Mouse (Mus musculus) megakaryocyte, embryonic 14.5 days (primary cell): ENCODE results near the gene N4bp2l2. TPM values are rescaled to one million over a fixed set of nuclear protein-coding genes. Genes with fewer than 3 reads are reported as not detected.
"Not testable (repeated sequence)": the region's sequence is repeated elsewhere in the genome, so short reads cannot be mapped to it uniquely, and the experiment has no call there.

Experiments
- H3K27me3 ChIP-seq: replicated peaks from 2 replicates; pipeline ENCODE3; 2012; ENCODE audit warnings: inconsistent platforms
- H3K36me3 ChIP-seq: replicated peaks from 2 replicates; pipeline ENCODE3; 2012; ENCODE audit warnings: low read length, inconsistent platforms, mixed read lengths
- H3K4me1 ChIP-seq: 2 replicates; pipeline ENCODE4 v1.6.1; 2012; ENCODE audit warnings: inconsistent platforms
- H3K4me3 ChIP-seq: replicated peaks from 2 replicates; pipeline ENCODE3; 2012; ENCODE audit warnings: moderate library complexity, mild to moderate bottlenecking, inconsistent platforms
- H3K9me3 ChIP-seq: 2 replicates; pipeline ENCODE4 v1.6.1; 2012; ENCODE audit warnings: inconsistent platforms
- FLI1 ChIP-seq: IDR thresholded peaks from 2 replicates; pipeline ENCODE4 v1.6.1; 2012; ENCODE audit warnings: low read length, inconsistent platforms, mixed read lengths
- GATA1 ChIP-seq: IDR thresholded peaks from 3 replicates; pipeline ENCODE4 v1.6.1; 2012; ENCODE audit warnings: mixed read lengths, low read length, inconsistent platforms, borderline replicate concordance
- polyA plus RNA-seq: library from polyadenylated mRNA; stranded (reverse); fragments of >175 nt; gene quantifications from 2 replicates; pipeline ENCODE4 v1.2.3, GENCODE M21; 2012; ENCODE audit warnings: low replicate concordance; ENCODE audit not compliant: insufficient read depth

Gene N4bp2l2
- polyA plus RNA-seq, 1 experiment, result 21.8 TPM

DNA sequence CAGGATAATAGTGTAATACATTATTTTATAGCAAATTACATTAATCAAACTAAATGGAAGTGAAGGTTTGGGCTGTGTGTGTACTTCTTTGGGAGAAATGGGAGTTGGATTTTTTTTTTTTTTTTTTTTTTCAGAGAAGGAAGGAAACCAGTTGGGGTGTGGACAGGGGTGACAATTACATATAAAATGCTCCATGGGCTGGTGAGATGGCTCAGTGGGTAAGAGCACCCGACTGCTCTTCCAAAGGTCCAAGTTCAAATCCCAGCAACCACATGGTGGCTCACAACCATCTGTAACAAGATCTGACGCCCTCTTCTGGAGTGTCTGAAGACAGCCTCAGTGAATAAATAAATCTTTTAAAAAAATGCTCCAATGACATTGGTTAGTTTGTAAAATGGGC is 13.4 kb downstream of the N4bp2l2 start:
- H3K36me3 ChIP-seq, result peaks cover 62% of the 10 kb centered on the region
- H3K9me3 ChIP-seq, result no peaks in the 10 kb centered on the region
- TF ChIP-seq GATA1 (no peak), FLI1 (no peak)
- no peaks in the 10 kb centered on the region for H3K27me3 ChIP-seq
- H3K4me1 ChIP-seq, result peaks cover 19% of the 10 kb centered on the region
- H3K4me3 ChIP-seq, result no peak overlapping the region

DNA sequence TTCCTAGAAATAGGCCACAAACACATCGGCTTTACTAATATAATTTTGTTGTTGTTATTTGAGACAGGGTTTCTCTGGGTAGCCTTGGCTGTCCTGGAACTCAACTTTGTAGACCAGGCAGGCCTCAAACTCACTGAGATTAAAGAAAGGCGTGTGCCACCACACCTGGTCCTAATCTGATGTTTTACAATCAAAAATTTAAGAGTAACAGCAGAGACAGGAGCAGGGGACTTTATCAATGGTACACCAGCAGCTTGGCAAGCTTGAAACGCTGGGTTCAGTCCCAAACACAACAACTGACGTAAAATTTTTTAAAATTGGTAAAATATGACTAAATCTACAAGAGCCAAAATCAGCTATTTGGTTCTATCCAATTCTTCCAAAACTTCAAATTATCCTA is 21.1 kb downstream of the N4bp2l2 start:
- Histone ChIP-seq H3K36me3 (peaks cover 85% of the 10 kb centered on the region), H3K4me3 (no peak overlapping the region)

DNA sequence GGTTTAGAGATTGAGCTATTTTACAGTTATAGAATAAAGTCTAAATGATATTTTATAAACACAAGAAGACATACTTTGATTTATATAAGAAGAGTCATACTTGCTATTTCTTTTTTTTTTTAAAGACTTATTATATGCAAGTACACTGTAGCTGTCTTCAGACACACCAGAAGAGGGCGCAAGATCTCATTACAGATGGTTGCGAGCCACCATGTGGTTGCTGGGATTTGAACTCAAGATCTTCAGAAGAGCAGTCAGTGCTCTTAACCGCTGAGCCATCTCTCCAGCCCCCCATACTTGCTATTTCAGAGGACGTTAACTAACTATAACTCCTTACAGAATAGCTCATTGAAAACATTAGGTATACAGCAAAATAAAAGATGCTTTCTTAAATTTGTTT is 22.6 kb downstream of the N4bp2l2 start:
- H3K4me1 ChIP-seq, result not testable (repeated sequence)
- peaks cover 85% of the 10 kb centered on the region for H3K36me3 ChIP-seq

More for the DNA sequence above, 21.1 kb downstream of the N4bp2l2 start:
- no peaks in the 10 kb centered on the region for H3K27me3 ChIP-seq
- TF ChIP-seq GATA1, result no peak
- TF ChIP-seq FLI1, result no peak
- no peaks in the 10 kb centered on the region for H3K9me3 ChIP-seq
- no peaks in the 10 kb centered on the region for H3K4me1 ChIP-seq

DNA sequence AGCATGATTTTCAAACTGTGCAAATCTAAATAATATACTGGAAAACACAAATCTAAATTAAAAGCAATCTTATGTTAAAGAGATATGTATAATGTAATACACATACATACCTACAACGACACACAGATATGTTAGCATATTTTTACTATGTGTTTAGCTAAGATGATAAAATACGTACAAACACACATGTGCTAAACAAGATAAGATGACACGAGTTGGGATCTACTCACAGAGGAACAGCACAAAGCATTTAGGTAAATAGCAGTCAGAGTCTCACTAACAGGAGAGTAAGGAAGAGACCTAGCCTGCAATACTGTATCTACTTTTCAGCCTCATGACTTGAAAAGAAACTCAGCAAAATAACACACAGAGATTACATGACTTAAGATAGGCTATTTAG is 24.5 kb downstream of the N4bp2l2 start:
- Histone ChIP-seq H3K4me3 (no peak overlapping the region), H3K9me3 (no peaks in the 10 kb centered on the region), H3K27me3 (no peaks in the 10 kb centered on the region), H3K4me1 (no peaks in the 10 kb centered on the region), H3K36me3 (peaks cover 85% of the 10 kb centered on the region)
- no peak for TF ChIP-seq GATA1
- no peak for TF ChIP-seq FLI1

More for the DNA sequence above, 22.6 kb downstream of the N4bp2l2 start:
- not testable (repeated sequence) for H3K9me3 ChIP-seq, H3K4me3 ChIP-seq, H3K27me3 ChIP-seq

DNA sequence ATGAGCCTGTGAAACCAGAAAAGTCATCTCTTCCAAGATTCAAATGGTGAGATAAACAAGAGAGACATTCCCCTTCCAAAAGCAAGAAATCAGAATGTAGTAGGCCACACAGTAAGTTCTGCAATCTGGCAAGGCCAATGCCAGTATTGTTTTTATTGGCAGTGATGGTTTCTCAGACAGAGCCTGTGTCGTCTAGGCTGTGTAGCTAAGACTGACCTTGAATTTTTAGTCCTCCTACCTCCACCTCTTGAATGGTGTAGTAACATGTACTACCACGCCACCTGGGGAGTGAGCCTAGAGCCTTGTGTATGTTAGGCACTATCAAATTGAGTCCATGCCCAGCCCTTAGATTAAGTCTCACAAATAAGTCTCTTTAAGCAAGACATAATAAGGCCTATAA is 36.3 kb downstream of the N4bp2l2 start:
- H3K36me3 ChIP-seq, result peaks cover 72% of the 10 kb centered on the region
- no peaks in the 10 kb centered on the region; the same call in 1 of the 2 replicates for H3K4me1 ChIP-seq
- no peaks in the 10 kb centered on the region for H3K27me3 ChIP-seq
- H3K4me3 ChIP-seq, result no peak overlapping the region
- H3K9me3 ChIP-seq, result no peaks in the 10 kb centered on the region
- TF ChIP-seq GATA1, result no peak
- TF ChIP-seq FLI1, result no peak

DNA sequence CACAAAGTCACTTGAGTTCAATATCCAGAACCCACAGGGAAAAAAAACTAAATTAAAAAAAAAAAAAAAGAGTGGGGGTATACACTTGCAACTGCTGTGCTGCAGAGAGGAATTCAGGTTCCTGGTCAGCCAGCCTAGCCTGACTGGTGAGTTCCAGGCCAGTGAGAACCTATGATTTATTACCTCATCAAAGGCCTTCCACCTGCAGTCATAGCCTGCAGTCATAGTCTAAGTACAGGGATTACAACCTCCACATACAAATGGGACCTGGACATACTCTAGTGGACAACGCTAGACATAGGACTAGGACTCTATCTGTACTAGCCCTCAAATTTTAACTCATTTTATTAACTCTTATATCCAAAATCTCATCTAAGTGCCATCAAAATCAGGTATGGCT is 36.7 kb downstream of the N4bp2l2 start:
- no peaks in the 10 kb centered on the region; the same call in 1 of the 2 replicates for H3K4me1 ChIP-seq
- H3K9me3 ChIP-seq, result no peaks in the 10 kb centered on the region
- no peak overlapping the region for H3K4me3 ChIP-seq
- no peaks in the 10 kb centered on the region for H3K27me3 ChIP-seq
- TF ChIP-seq FLI1, result no peak
- TF ChIP-seq GATA1, result no peak
- H3K36me3 ChIP-seq, result peaks cover 70% of the 10 kb centered on the region

DNA sequence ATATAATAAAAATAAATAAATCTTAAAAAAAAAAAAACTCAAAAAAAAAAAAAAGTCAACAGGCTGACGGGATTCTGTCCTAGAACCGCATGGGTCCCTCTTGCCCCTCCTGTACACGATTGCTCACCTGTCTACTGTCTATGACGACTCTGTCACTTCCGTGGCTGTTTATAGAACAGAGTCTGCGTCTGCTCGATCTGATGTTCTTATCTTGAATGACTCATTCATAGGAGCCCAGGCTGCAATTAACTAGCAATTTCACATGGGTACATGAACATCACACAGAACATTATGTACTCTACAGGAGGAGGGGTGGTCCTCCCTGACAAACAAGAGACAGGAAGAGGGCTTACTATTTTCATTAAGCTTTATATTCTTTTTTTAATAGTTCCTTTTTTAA is 40.5 kb downstream of the N4bp2l2 start:
- peaks cover under 1% of the 10 kb centered on the region; the same call in 1 of the 2 replicates for H3K4me1 ChIP-seq
- no peak overlapping the region for H3K4me3 ChIP-seq
- no peaks in the 10 kb centered on the region for H3K9me3 ChIP-seq
- TF ChIP-seq GATA1 (no peak), FLI1 (no peak)
- no peaks in the 10 kb centered on the region for H3K27me3 ChIP-seq
- H3K36me3 ChIP-seq, result peaks cover 46% of the 10 kb centered on the region

DNA sequence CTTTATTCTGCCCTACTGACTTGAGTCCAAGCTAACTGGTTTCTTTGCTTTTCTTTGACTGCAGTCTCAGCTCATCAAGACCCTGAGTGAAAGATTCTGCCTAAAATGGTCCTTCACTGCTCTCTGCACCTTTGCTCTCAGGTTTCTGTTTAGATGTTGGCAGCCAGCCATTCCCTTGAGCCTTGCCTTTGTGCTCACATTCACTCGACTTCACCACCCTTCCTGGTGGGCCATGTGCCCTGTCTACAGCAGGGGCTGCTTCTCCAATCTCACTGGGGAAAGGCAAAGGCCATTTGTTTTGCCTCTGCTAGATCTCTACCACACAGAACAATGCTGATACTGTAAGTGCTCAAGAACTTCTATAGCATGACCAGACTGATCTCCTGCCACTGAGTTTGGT is 43.2 kb downstream of the N4bp2l2 start:
- TF ChIP-seq GATA1 (no peak), FLI1 (no peak)
- H3K9me3 ChIP-seq, result no peaks in the 10 kb centered on the region
- H3K4me3 ChIP-seq, result no peak overlapping the region
- no peaks in the 10 kb centered on the region for H3K27me3 ChIP-seq
- H3K4me1 ChIP-seq, result peaks cover 10% of the 10 kb centered on the region
- peaks cover 27% of the 10 kb centered on the region for H3K36me3 ChIP-seq

DNA sequence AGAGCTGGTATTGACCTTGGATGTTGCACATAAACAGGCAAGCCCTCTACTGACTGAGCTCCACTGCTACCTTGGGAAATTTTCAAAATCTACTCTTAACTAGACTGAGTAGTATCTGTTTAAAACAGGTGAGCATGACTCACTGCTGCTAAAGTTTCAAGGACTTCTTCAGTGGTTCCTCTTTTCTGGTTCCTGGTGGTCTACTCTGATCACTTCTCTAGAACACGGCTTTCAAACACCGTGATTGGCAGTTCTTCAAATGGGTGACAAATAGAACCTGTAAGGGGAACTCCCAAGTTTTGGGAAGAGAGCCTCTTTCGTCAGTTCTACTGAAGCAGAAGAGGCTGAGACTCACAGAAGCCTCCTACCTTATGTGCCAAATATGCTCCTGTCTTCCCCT is 44.4 kb downstream of the N4bp2l2 start:
- no peaks in the 10 kb centered on the region for H3K27me3 ChIP-seq
- peaks cover 10% of the 10 kb centered on the region for H3K4me1 ChIP-seq
- H3K36me3 ChIP-seq, result peaks cover 19% of the 10 kb centered on the region
- no peaks in the 10 kb centered on the region for H3K9me3 ChIP-seq
- no peak overlapping the region for H3K4me3 ChIP-seq
- no peak for TF ChIP-seq GATA1
- TF ChIP-seq FLI1, result no peak

DNA sequence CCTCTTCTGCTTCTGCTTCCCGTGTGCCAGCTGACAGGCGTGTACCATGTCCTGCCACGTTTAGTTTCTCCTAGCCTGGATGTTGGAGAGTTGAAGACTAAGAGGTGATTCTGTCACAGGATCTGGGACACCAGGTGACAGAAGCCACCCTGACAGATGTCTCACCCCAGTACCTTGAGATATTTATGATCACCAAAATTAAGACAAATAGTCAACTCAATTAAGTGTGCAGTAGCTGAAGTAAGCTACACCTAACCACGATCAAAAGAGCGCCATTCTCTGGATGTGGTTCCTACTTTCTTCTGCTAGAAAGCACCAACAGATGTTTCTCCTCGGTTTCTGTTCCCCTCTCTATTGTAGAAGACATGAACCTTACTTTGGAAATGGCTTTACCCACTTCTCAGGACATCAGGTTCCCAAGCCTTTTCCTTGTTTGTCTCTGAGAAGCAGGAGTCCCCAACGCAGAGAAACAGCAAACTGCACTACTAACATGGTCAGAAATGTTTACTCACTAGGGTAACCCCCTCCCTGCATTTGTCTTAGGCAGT is 45.3 kb downstream of the N4bp2l2 start:
- TF ChIP-seq FLI1, result no peak
- Histone ChIP-seq H3K9me3 (no peaks in the 10 kb centered on the region), H3K36me3 (peaks cover 14% of the 10 kb centered on the region), H3K4me3 (no peak overlapping the region), H3K4me1 (peaks cover 10% of the 10 kb centered on the region), H3K27me3 (no peaks in the 10 kb centered on the region)
